Mouse (Mus musculus): Measurements from ENCODE around the gene Ddit4. TPM values are rescaled to one million over a fixed set of nuclear protein-coding genes. Genes with fewer than 3 reads are reported as not detected.
"Not testable (repeated sequence)": the region's sequence is repeated elsewhere in the genome, so short reads cannot be mapped to it uniquely, and the experiment has no call there.

The Ddit4 gene
- total RNA-seq (2014; rRNA removed) (55.9 and 76.6 TPM in 2 replicates), polyA plus RNA-seq (2015; fragmentation: Nextera tagmentation; extraction: Ambion mirVana) (55.2 and 56.9 TPM in 2 replicates)

DNA sequence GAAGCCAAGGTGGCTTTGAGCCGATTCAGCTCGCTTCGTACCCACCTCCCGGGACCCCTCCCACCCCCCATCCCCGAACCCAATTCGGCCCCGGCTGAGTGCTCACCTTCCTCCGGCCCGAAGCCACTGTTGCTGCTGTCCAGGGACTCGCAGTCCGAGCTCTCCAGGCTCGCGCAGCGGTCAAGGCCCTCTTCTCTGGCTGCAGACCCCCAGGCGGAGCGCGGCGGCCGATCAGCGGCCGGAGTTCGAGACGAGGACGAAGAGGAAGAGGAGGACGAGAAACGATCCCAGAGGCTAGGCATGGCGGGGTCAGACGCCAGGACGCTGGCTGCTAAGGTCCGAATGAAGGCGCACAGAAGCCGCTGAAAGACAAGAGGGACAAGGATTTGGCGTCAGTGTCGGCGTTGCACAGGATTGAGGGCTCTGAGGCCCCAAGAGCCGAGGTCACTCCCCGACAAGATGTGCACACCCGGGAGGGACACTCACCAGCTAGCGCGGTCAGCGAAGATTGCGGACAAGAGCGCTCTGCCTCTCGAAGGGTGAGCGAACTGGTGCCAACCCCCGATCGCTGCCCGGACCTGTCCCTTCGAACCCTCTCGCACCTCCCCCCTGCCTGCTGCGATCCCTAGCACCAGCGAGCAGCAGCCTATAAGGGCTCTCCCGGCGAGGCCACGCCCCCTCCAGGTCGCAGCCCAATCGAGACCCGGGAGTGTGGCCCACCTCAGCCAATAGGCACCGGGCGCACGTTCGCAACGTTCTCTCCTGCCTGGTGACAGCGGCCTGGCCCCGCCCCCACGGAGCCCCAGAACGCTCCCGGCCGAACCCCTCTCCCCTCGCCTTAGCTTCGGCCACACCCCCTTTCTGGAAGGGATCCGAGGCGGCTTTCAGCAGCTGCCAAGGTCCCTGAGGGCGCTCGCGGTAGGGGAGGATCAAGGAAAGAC, at the start of gene Ddit4:
Ddit4 (minus strand) TSS at position 624 of the 941 bp plus-strand sequence.
- Histone ChIP-seq H3K36me3 (ENCODE audit: insufficient read depth, low read length) (no peaks in the 10 kb centered on the region), H3K27me3 (ENCODE audit: insufficient read depth, low read length) (no peaks in the 10 kb centered on the region), H3K4me2 (ENCODE audit: low read depth, low read length) (peak within 1 kb of the TSS; percentile 95), H3K4me3 (ENCODE audit: low read length) (peak within 1 kb of the TSS; percentile 86), H3K9me3 (ENCODE audit: low read length) (no peaks in the 10 kb centered on the region), H3K4me1 (ENCODE audit: insufficient read depth, low read length) (no peaks in the 10 kb centered on the region), H3K9ac (replicated peaks; ENCODE audit: low read length) (peak within 1 kb of the TSS; percentile 94), H3K27ac (peak within 1 kb of the TSS; percentile 98)
- ATAC-seq (peak; percentile 97), DNase-seq (ENCODE audit: low spot score) (peak; percentile 99)
- under 1% methylated on average over 76 of the region's 76 CpGs for WGBS
- TF ChIP-seq CTCF (IDR thresholded peaks at IDR 0.05; ENCODE audit: low read depth): 0 out of 2 replicates have a peak, but pooled peaks have one; percentile 7

GRCm38 (mm10) chr10:59999057-59999456, 47.4 kb upstream of the Ddit4 start:
- Histone ChIP-seq H3K27me3 (ENCODE audit: insufficient read depth, low read length) (no peaks in the 10 kb centered on the region), H3K9ac (replicated peaks; ENCODE audit: low read length) (no peak overlapping the region), H3K4me1 (ENCODE audit: insufficient read depth, low read length) (no peaks in the 10 kb centered on the region; the same call in 1 of the 2 replicates), H3K27ac (no peak overlapping the region), H3K36me3 (ENCODE audit: insufficient read depth, low read length) (no peaks in the 10 kb centered on the region), H3K4me2 (ENCODE audit: low read depth, low read length) (no peak overlapping the region), H3K4me3 (ENCODE audit: low read length) (no peak overlapping the region), H3K9me3 (ENCODE audit: low read length) (no peaks in the 10 kb centered on the region)
- ATAC-seq (no peak), DNase-seq (ENCODE audit: low spot score) (no peak)
- TF ChIP-seq CTCF (IDR thresholded peaks at IDR 0.05; ENCODE audit: low read depth): no peak
- WGBS: 92% methylated on average over 3 of the region's 3 CpGs

GRCm38 (mm10) chr10:59997591-59997990, 46.0 kb upstream of the Ddit4 start:
- WGBS: 11% methylated on average over 7 of the region's 7 CpGs
- DNase-seq (ENCODE audit: low spot score) (peak; percentile 87), ATAC-seq (0 out of 2 replicates have a peak, but pooled peaks have one; percentile 16)
- no peaks in the 10 kb centered on the region for H3K36me3 ChIP-seq (ENCODE audit: insufficient read depth, low read length)
- H3K27ac ChIP-seq: no peak overlapping the region
- H3K27me3 ChIP-seq (ENCODE audit: insufficient read depth, low read length): no peaks in the 10 kb centered on the region
- peak; percentile 76 for TF ChIP-seq CTCF (IDR thresholded peaks at IDR 0.05; ENCODE audit: low read depth)
- no peak overlapping the region for H3K4me3 ChIP-seq (ENCODE audit: low read length)
- H3K4me1 ChIP-seq (ENCODE audit: insufficient read depth, low read length): no peaks in the 10 kb centered on the region; the same call in 1 of the 2 replicates
- no peaks in the 10 kb centered on the region for H3K9me3 ChIP-seq (ENCODE audit: low read length)
- H3K9ac ChIP-seq (replicated peaks; ENCODE audit: low read length): no peak overlapping the region
- H3K4me2 ChIP-seq (ENCODE audit: low read depth, low read length): no peak overlapping the region

DNA sequence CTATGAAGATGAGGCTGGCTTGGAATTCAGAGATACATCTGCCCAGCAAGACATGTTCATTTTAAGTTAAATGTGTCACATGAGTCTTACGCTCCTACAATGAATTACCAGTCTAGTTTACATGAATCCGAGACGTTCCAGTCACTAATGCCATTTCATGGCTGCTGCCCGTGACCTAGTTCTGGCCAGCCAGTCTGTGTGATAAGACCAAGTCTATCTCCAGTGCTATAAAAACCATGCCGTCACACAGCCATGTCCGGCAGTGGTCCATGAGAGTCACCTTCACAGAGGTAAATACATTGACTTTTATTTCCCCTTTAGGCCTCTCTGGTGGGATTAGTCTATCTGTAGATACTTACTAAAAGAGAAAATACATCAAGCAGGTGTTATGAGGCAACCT, 44.3 kb upstream of the Ddit4 start:
- Histone ChIP-seq H3K27me3 (ENCODE audit: insufficient read depth, low read length) (no peaks in the 10 kb centered on the region), H3K4me2 (ENCODE audit: low read depth, low read length) (no peak overlapping the region), H3K36me3 (ENCODE audit: insufficient read depth, low read length) (0 out of 2 replicates have a peak, but pooled peaks cover under 1% of the 10 kb centered on the region), H3K9me3 (ENCODE audit: low read length) (no peaks in the 10 kb centered on the region), H3K9ac (replicated peaks; ENCODE audit: low read length) (no peak overlapping the region), H3K4me1 (ENCODE audit: insufficient read depth, low read length) (no peaks in the 10 kb centered on the region), H3K27ac (no peak overlapping the region), H3K4me3 (ENCODE audit: low read length) (no peak overlapping the region)
- DNase-seq (ENCODE audit: low spot score): no peak
- WGBS: 93% methylated on average over 6 of the region's 6 CpGs
- TF ChIP-seq CTCF (IDR thresholded peaks at IDR 0.05; ENCODE audit: low read depth): no peak
- ATAC-seq: no peak

DNA sequence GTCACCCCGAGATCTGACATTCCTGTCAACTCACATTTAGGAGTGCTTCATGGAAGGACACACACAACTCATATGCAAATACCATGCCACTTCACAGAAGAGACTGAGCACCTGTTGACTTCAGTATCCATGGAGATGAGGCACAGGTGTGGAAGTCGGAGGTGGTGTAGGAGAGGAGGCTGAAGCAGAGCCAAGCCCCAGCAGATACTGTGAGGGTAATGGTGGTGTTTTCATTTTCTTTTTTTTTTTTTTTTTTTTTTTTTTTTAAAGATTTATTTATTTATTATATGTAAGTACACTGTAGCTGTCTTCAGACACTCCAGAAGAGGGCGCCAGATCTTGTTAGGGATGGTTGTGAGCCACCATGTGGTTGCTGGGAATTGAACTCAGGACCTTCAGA, 42.2 kb upstream of the Ddit4 start:
- H3K27ac ChIP-seq; H3K4me2 ChIP-seq (ENCODE audit: low read depth, low read length); H3K4me1 ChIP-seq (ENCODE audit: insufficient read depth, low read length); H3K27me3 ChIP-seq (ENCODE audit: insufficient read depth, low read length); H3K4me3 ChIP-seq (ENCODE audit: low read length); H3K9ac ChIP-seq (replicated peaks; ENCODE audit: low read length); H3K9me3 ChIP-seq (ENCODE audit: low read length); DNase-seq (ENCODE audit: low spot score); ATAC-seq: not testable (repeated sequence)
- 90% methylated on average over 2 of the region's 3 CpGs for WGBS
- H3K36me3 ChIP-seq (ENCODE audit: insufficient read depth, low read length): peaks cover 15% of the 10 kb centered on the region

- Histone ChIP-seq H3K4me1 (ENCODE audit: insufficient read depth, low read length) (no peaks in the 10 kb centered on the region), H3K9me3 (ENCODE audit: low read length) (no peaks in the 10 kb centered on the region), H3K27ac (no peak overlapping the region), H3K4me3 (ENCODE audit: low read length) (no peak overlapping the region), H3K27me3 (ENCODE audit: insufficient read depth, low read length) (no peaks in the 10 kb centered on the region), H3K36me3 (ENCODE audit: insufficient read depth, low read length) (peaks cover 19% of the 10 kb centered on the region), H3K4me2 (ENCODE audit: low read depth, low read length) (no peak overlapping the region), H3K9ac (replicated peaks; ENCODE audit: low read length) (no peak overlapping the region)
- no peak for TF ChIP-seq CTCF (IDR thresholded peaks at IDR 0.05; ENCODE audit: low read depth)
- peak; percentile 28; the same call in 1 of the 2 replicates for ATAC-seq
- WGBS: 91% methylated on average over 8 of the region's 8 CpGs
- no peak for DNase-seq (ENCODE audit: low spot score)
These were observed 40.4 kb upstream of the Ddit4 start for GRCm38 (mm10) chr10:59992024-59992423.

Measured in hindbrain, postnatal 0 days (tissue).